Mouse (Mus musculus) small intestine, adult 2 months (tissue): ENCODE data around the gene Cdc20.

Source experiments
- CTCF ChIP-seq: fragments of 200-500 bp; IDR thresholded peaks from 2 replicates; pipeline ENCODE4 v1.5.1; 2012; ENCODE audit warnings: low read depth, mild to moderate bottlenecking, control low read depth, inconsistent platforms, low read length, moderate library complexity, mixed read lengths; ENCODE audit not compliant: insufficient replicate concordance, insufficient read length; ENCODE audit errors: extremely low read depth
- POLR2A ChIP-seq: fragments of 200-500 bp; IDR thresholded peaks from 2 replicates; pipeline ENCODE4 v1.6.1; 2012; ENCODE audit warnings: low read depth, mild to moderate bottlenecking, control low read depth, inconsistent platforms, low read length, moderate library complexity

- no peak for TF ChIP-seq CTCF
- TF ChIP-seq POLR2A, result no peak
Observed at GRCm38 (mm10) chr4:118395289-118395688, 41.9 kb downstream of the Cdc20 start.
